Mouse (Mus musculus) bone marrow macrophage, adult 2 months (primary cell): Measurements from ENCODE around the gene Nt5c3b.

ENCODE experiments used
- CTCF ChIP-seq: IDR thresholded peaks from 2 replicates; pipeline ENCODE4 v1.5.1; 2012; ENCODE audit warnings: low read depth, mild to moderate bottlenecking, low read length, moderate library complexity
- POLR2A ChIP-seq: IDR thresholded peaks from 2 replicates; pipeline ENCODE4 v1.6.1; 2012; ENCODE audit warnings: mild to moderate bottlenecking, low read depth, low read length, borderline replicate concordance

- no peak for TF ChIP-seq POLR2A
- no peak for TF ChIP-seq CTCF
These were observed 45.6 kb downstream of the Nt5c3b start for GRCm38 (mm10) chr11:100395861-100396631.
